Mouse (Mus musculus) stomach, embryonic 14.5 days (tissue): Measurements from ENCODE around the gene Clcn1. TPM values are rescaled to one million over a fixed set of nuclear protein-coding genes. Genes with fewer than 3 reads are reported as not detected.

ENCODE experiments used
- ATAC-seq: fragments of 200-750 bp; cut with Nextera tagmentation; 2 replicates; pipeline ENCODE4 v1.8.0; 2017; ENCODE audit warnings: low read depth, moderate TSS enrichment; ENCODE audit not compliant: insufficient number of reproducible peaks, insufficient read depth, low FRiP score
- H3K27ac ChIP-seq: fragments of 300-500 bp; sonication (generic); 2 replicates; pipeline ENCODE4 v1.5.1; 2014; ENCODE audit warnings: mild to moderate bottlenecking, low read length, moderate library complexity, mixed read lengths
- H3K27me3 ChIP-seq: fragments of 300-500 bp; sonication (generic); 2 replicates; pipeline ENCODE4 v1.6.1; 2014; ENCODE audit warnings: low read length, control low read depth, mixed read lengths; ENCODE audit not compliant: control insufficient read depth, insufficient read depth
- H3K36me3 ChIP-seq: fragments of 300-500 bp; sonication (generic); 2 replicates; pipeline ENCODE4 v1.6.1; 2014; ENCODE audit warnings: mild to moderate bottlenecking, control low read depth, low read length, moderate library complexity, mixed read lengths; ENCODE audit not compliant: control insufficient read depth, insufficient read depth
- H3K4me1 ChIP-seq: fragments of 300-500 bp; sonication (generic); 2 replicates; pipeline ENCODE4 v1.6.1; 2014; ENCODE audit warnings: low read length, control low read depth, mixed read lengths; ENCODE audit not compliant: control insufficient read depth, insufficient read depth
- H3K4me2 ChIP-seq: fragments of 300-500 bp; sonication (generic); replicated peaks from 2 replicates; pipeline ENCODE4 v1.6.1; 2014; ENCODE audit warnings: low read depth, low read length, control low read depth
- H3K4me3 ChIP-seq: fragments of 300-500 bp; sonication (generic); 2 replicates; pipeline ENCODE4 v1.5.1; 2014; ENCODE audit warnings: low read depth, low read length, control low read depth
- H3K9ac ChIP-seq: fragments of 300-500 bp; sonication (generic); replicated peaks from 2 replicates; pipeline ENCODE4 v1.6.1; 2014; ENCODE audit warnings: low read depth, mild to moderate bottlenecking, control low read depth, low read length, moderate library complexity, mixed read lengths
- H3K9me3 ChIP-seq: fragments of 300-500 bp; sonication (generic); 2 replicates; pipeline ENCODE4 v1.6.1; 2016; ENCODE audit warnings: low read depth, low read length, control low read depth; ENCODE audit not compliant: control insufficient read depth
- WGBS: fragments of 180-500 bp; shearing (Covaris S2); extraction: QIAGEN DNeasy Blood & Tissue Kit; methylation state at CpG from one replicate; pipeline ENCODE4 v1.1.7; 2014; 5-methylcytosine and 5-hydroxymethylcytosine counted together
- polyA plus RNA-seq: library from polyadenylated mRNA; unstranded; fragments of >200 nt; fragmentation: Nextera tagmentation; extraction: Ambion mirVana; gene quantifications from 2 replicates; pipeline ENCODE4 v1.2.1, GENCODE M21; 2014

Gene Clcn1
- polyA plus RNA-seq, 1 experiment from 2014 or later = not detected

DNA sequence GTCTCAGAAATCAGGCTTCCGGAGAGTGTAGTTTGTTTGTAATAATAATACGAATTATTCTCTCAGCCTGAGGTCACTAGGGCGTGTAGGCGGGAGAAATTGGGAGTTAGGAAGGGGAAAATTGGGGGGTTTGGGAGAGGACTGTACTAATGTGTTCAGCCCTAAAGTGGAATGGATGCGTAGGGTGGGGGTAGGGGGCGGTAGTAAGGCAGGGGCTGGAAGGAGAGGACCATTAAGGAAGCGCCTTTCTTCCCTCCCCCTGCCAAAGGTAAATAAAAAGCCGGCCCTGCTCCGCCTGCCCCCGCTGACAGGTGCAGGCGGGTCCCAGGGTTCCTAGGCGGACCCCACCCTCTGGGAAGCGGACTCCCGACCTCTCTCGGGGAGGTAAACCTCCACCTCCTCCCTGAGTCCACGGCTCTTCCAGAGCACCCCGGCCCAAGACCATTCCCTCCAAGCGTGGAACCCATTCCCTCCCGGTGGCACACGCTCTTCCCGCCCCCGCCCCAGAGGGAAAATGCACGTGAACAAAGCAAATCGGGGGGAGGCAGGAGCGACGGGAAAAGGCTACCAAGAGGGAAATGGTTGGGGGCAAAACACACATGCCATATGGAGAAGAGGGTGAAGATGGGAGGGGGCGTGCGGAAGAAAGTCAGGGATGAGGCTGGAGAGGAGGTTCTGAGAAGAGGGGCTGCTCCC is 37.0 kb downstream of the Clcn1 start:
- peak overlapping the region; percentile 33; the same call in 1 of the 2 replicates for H3K9ac ChIP-seq
- ATAC-seq = peak; percentile 43; the same call in 1 of the 2 replicates

DNA sequence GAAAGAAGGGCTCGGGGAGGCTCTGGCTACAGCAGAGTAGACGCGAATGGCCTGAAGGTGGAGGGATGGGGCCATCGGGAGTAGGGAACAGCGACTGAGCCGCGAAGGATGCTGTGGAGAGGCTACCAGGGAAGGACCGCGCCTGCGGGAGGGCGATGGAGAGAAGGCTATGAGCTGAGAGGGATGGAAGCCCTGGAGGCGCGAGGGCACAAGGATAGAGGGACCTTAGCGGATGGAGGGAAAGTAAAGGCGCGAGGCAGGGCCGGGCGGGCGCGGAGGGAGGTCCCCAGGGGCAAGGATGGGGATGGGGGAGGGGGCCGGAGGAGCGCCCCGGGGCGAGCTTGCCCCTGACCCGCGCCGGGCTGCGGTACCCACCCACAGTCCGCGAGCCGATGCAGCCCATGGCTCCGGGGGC is 37.6 kb downstream of the Clcn1 start:
- Histone ChIP-seq H3K4me2 (peak overlapping the region; percentile 94), H3K27ac (no peak overlapping the region), H3K36me3 (no peaks in the 10 kb centered on the region), H3K9ac (peak overlapping the region; percentile 33; the same call in 1 of the 2 replicates), H3K27me3 (peaks cover 11% of the 10 kb centered on the region; the same call in 1 of the 2 replicates), H3K4me3 (peak overlapping the region; percentile 58), H3K4me1 (peaks cover 8% of the 10 kb centered on the region; the same call in 1 of the 2 replicates), H3K9me3 (no peaks in the 10 kb centered on the region)
- peak; percentile 38; the same call in 1 of the 2 replicates for ATAC-seq
- under 1% methylated on average over 28 of the region's 32 CpGs for WGBS

More for the DNA sequence above, 37.0 kb downstream of the Clcn1 start:
- H3K27me3 ChIP-seq = peaks cover 11% of the 10 kb centered on the region; the same call in 1 of the 2 replicates
- under 1% methylated on average over 28 of the region's 28 CpGs for WGBS
- H3K27ac ChIP-seq = no peak overlapping the region
- H3K36me3 ChIP-seq = no peaks in the 10 kb centered on the region
- no peaks in the 10 kb centered on the region for H3K9me3 ChIP-seq
- peak overlapping the region; percentile 94 for H3K4me2 ChIP-seq
- H3K4me3 ChIP-seq = peak overlapping the region; percentile 58
- H3K4me1 ChIP-seq = peaks cover 8% of the 10 kb centered on the region; the same call in 1 of the 2 replicates

DNA sequence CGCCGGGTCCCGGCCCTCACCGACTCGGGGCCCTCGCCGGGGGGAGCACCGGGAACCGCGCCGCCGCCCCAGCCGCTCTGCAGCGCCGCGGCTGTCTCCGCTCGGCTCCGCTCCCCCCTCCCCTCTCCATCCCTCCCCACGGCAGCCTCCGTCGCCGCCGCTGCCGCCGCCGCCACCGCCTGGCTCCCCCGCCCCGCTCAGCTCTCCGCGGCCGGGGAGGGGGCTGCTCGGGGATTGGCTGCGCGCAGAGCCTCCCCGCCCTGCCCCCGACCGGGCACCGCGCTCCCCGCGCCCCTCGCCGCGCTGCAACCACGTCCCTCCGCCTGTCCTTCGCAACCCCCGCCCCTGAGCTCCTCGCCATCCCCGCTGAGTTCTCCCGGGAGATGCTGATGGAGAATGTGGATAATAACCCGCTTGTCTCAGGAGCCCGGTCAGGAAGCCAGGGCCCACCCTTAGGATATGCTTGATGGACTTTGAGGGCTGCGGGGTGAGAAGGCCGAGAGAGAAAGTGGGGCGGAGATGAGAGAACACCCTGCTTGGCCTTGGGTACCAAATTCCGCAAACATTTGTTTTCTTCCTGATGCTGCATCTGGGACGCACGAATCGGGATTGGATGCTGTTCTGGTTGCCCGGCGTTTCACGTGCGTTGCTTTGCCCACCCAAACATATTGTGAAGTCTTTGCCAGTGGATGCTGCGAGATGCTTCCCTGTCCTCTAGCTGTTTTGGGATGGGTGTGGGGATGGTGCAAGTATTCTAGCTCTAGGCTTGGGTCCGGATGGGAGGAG is 38.2 kb downstream of the Clcn1 start, which contains the start of gene Fam131b:
Fam131b (minus strand) TSS at position 162 of the 786 bp plus-strand sequence.
- H3K27me3 ChIP-seq = peaks cover 11% of the 10 kb centered on the region; the same call in 1 of the 2 replicates
- no peak within 1 kb of the TSS for H3K27ac ChIP-seq
- no peaks in the 10 kb centered on the region for H3K9me3 ChIP-seq
- peak within 1 kb of the TSS; percentile 58 for H3K4me3 ChIP-seq
- ATAC-seq = peak; percentile 78; the same call in 1 of the 2 replicates
- under 1% methylated on average over 51 of the region's 68 CpGs for WGBS
- H3K9ac ChIP-seq = peak within 1 kb of the TSS; percentile 33; the same call in 1 of the 2 replicates
- no peaks in the 10 kb centered on the region for H3K36me3 ChIP-seq
- peaks cover 8% of the 10 kb centered on the region; the same call in 1 of the 2 replicates for H3K4me1 ChIP-seq
- peak within 1 kb of the TSS; percentile 94 for H3K4me2 ChIP-seq

DNA sequence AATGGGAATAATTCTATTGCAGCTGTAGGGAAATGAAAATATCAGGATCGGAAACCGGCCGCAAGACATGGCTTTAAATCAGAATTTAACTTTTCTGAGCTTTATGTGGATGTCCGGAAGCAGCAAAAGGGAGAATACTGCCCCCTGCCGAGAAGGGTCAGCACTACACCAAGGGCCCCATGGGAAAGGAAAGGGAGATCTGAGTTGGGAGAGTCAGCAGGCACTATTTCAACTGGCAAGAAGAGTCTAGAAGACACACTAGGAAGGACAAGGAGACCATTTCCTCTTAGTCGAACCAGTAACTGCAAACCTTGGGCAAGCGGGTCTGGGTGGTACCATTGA is 38.8 kb downstream of the Clcn1 start:
- Histone ChIP-seq H3K9ac (no peak overlapping the region), H3K4me1 (peaks cover 8% of the 10 kb centered on the region; the same call in 1 of the 2 replicates), H3K36me3 (no peaks in the 10 kb centered on the region), H3K27ac (no peak overlapping the region), H3K9me3 (no peaks in the 10 kb centered on the region), H3K4me2 (peak overlapping the region; percentile 94), H3K4me3 (peak overlapping the region; percentile 58), H3K27me3 (peaks cover 11% of the 10 kb centered on the region; the same call in 1 of the 2 replicates)
- no peak for ATAC-seq
- 3% methylated on average over 7 of the region's 7 CpGs for WGBS

DNA sequence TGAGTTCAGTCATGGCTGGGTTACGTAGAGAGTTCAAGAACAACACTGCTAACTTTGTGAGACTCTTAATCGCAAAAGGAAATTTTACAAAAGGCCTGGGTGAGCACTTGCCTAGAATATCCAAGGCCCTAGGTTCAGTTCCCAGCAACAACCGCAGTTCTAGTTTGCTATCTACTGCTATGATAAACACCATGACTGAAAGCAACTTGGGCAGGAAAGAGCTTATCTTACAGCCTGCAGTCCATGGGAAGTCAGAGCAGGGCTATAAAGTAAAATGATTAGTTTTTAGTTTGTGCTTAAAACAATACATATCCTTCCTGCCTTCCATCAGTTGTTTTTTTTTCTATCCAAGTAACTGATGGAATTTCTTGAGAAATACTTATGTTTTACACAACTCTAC is 40.0 kb downstream of the Clcn1 start:
- no peak overlapping the region for H3K4me2 ChIP-seq
- H3K27ac ChIP-seq = no peak overlapping the region
- no peak overlapping the region for H3K9ac ChIP-seq
- H3K9me3 ChIP-seq = no peaks in the 10 kb centered on the region
- peaks cover 11% of the 10 kb centered on the region; the same call in 1 of the 2 replicates for H3K27me3 ChIP-seq
- no peak for ATAC-seq
- no peak overlapping the region for H3K4me3 ChIP-seq
- WGBS = 87% methylated on average over 3 of the region's 3 CpGs
- H3K4me1 ChIP-seq = peaks cover 8% of the 10 kb centered on the region; the same call in 1 of the 2 replicates
- H3K36me3 ChIP-seq = no peaks in the 10 kb centered on the region

DNA sequence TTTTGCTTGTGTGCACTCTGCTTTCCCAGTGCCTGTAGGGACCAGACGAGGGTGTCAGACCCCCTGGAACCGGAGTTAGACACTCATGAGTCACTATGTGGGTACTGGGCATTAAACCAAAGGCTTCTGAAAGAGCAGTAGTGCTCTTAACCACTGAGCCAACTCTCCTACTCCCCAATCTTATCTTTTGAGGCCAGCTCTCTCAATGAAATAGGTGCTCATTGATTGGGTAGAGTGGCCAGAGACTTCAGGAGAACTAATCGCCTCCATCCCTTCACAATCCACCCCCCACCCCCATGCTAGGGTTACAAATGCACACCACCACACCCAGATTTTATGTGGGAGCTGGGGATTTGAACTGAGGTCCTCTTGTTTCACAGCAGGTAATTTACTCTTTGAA is 42.3 kb downstream of the Clcn1 start:
- H3K9ac ChIP-seq = no peak overlapping the region
- no peak overlapping the region for H3K4me3 ChIP-seq
- H3K9me3 ChIP-seq = no peaks in the 10 kb centered on the region
- peaks cover 4% of the 10 kb centered on the region; the same call in 1 of the 2 replicates for H3K4me1 ChIP-seq
- no peak overlapping the region for H3K4me2 ChIP-seq
- 68% methylated on average over 3 of the region's 3 CpGs for WGBS
- no peaks in the 10 kb centered on the region for H3K27me3 ChIP-seq
- no peaks in the 10 kb centered on the region for H3K36me3 ChIP-seq
- no peak overlapping the region for H3K27ac ChIP-seq
- no peak for ATAC-seq

DNA sequence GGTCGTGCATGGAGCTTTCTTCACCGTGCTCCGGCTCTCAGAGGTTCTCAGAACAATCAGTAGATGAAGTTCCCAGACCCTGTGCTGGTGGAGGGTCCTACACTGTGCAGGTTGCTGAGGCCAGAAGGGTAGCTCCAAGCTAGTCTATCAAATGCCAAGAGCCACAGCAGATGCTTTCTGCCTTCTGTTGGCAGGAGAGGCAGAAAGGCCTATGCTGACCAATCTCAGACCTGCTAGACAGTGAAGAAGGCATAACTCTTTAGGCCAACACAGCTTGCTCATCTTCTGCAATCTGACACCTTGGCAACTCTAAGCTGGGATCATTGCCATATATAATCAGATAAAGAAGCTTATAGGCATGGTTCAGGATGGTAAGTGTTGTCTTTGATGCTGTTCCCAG is 43.7 kb downstream of the Clcn1 start:
- ATAC-seq = no peak
- no peak overlapping the region for H3K4me2 ChIP-seq
- WGBS = 81% methylated on average over 3 of the region's 3 CpGs

DNA sequence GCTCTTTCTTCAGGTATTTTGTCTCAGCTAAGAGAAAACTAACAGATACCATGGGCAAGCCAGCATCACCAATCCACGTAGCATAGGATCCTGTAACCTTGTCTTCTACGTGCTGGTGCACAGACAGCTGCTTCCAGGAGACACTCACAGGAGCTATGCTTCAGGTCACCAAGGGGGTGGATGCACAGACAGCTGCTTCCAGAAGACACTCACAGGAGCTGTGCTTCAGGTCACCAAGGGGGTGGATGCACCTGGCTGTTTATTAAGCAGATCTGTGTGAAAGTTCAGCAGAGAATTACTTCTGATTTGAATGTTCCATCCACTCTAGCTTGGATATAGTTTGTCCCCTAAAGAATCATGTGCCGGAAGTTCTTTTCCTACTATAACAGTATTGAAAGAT is 44.5 kb downstream of the Clcn1 start:
- Histone ChIP-seq H3K4me3 (no peak overlapping the region), H3K9me3 (no peaks in the 10 kb centered on the region), H3K27me3 (no peaks in the 10 kb centered on the region), H3K4me2 (no peak overlapping the region), H3K4me1 (no peaks in the 10 kb centered on the region), H3K9ac (no peak overlapping the region), H3K36me3 (no peaks in the 10 kb centered on the region), H3K27ac (no peak overlapping the region)
- no peak for ATAC-seq
- 88% methylated on average over 3 of the region's 3 CpGs for WGBS

More for the DNA sequence above, 43.7 kb downstream of the Clcn1 start:
- Histone ChIP-seq H3K27ac (no peak overlapping the region), H3K9ac (no peak overlapping the region), H3K36me3 (no peaks in the 10 kb centered on the region), H3K9me3 (no peaks in the 10 kb centered on the region), H3K4me1 (no peaks in the 10 kb centered on the region), H3K4me3 (no peak overlapping the region), H3K27me3 (no peaks in the 10 kb centered on the region)
